Mouse (Mus musculus) thymus, adult 2 months (tissue): ENCODE results near the gene Grk5. TPM values are rescaled to one million over a fixed set of nuclear protein-coding genes. Genes with fewer than 3 reads are reported as not detected.

Experiments used
- DNase-seq: peaks from one replicate; pipeline ENCODE4 v3.0.0; 2021
- H3K27ac ChIP-seq: fragments of 200-500 bp; 2 replicates; pipeline ENCODE4 v1.5.1; 2012; ENCODE audit warnings: low read length, control low read depth; ENCODE audit not compliant: control insufficient read depth, insufficient read depth
- H3K27me3 ChIP-seq: fragments of 200-500 bp; 2 replicates; pipeline ENCODE4 v1.6.1; 2012; ENCODE audit warnings: mild to moderate bottlenecking, low read length, moderate library complexity, mixed read lengths; ENCODE audit not compliant: control insufficient read depth, insufficient read depth
- H3K36me3 ChIP-seq: fragments of 200-500 bp; 2 replicates; pipeline ENCODE4 v1.6.1; 2012; ENCODE audit warnings: mild to moderate bottlenecking, low read length, moderate library complexity; ENCODE audit not compliant: control insufficient read depth, insufficient read depth
- H3K4me1 ChIP-seq: fragments of 200-500 bp; replicated peaks from 2 replicates; pipeline ENCODE4 v1.6.1; 2012; ENCODE audit warnings: low read length; ENCODE audit not compliant: control insufficient read depth, insufficient read depth
- H3K4me3 ChIP-seq: fragments of 200-500 bp; 2 replicates; pipeline ENCODE4 v1.5.1; 2012; ENCODE audit warnings: mild to moderate bottlenecking, low read length, control low read depth, moderate library complexity; ENCODE audit not compliant: control insufficient read depth, insufficient read depth
- CTCF ChIP-seq: fragments of 200-500 bp; IDR thresholded peaks from 2 replicates; pipeline ENCODE4 v1.5.1; 2012; ENCODE audit warnings: mild to moderate bottlenecking, control low read depth, low read length, moderate library complexity, borderline replicate concordance; ENCODE audit not compliant: control insufficient read depth, poor library complexity, insufficient read depth; ENCODE audit errors: extremely low read depth
- POLR2A ChIP-seq: fragments of 200-500 bp; IDR thresholded peaks from 2 replicates; pipeline ENCODE4 v1.6.1; 2012; ENCODE audit warnings: mild to moderate bottlenecking, low read length, control low read depth, moderate library complexity; ENCODE audit not compliant: control insufficient read depth, poor library complexity, insufficient read depth; ENCODE audit errors: extremely low read depth
- WGBS: fragments of 180-500 bp; shearing (Covaris S2); methylation state at CpG from one replicate; pipeline ENCODE4 v1.1.7; 2018; 5-methylcytosine and 5-hydroxymethylcytosine counted together
- polyA plus RNA-seq: library from polyadenylated mRNA; depleted of rRNA; stranded (reverse); fragments of >200 nt; gene quantifications from 2 replicates; pipeline ENCODE4 v1.2.3, GENCODE M21; 2012

Grk5 gene
- polyA plus RNA-seq, 1 experiment, result 2.0 TPM

- Histone ChIP-seq H3K27ac (no peak overlapping the region), H3K4me3 (no peak overlapping the region), H3K27me3 (no peaks in the 10 kb centered on the region), H3K36me3 (no peaks in the 10 kb centered on the region), H3K4me1 (no peaks in the 10 kb centered on the region)
- no peak for DNase-seq
- TF ChIP-seq POLR2A (no peak), CTCF (no peak)
- WGBS, result 84% methylated on average over 3 of the region's 3 CpGs
Observed at GRCm38 (mm10) chr19:60970406-60970805, 80.9 kb downstream of the Grk5 start.

DNA sequence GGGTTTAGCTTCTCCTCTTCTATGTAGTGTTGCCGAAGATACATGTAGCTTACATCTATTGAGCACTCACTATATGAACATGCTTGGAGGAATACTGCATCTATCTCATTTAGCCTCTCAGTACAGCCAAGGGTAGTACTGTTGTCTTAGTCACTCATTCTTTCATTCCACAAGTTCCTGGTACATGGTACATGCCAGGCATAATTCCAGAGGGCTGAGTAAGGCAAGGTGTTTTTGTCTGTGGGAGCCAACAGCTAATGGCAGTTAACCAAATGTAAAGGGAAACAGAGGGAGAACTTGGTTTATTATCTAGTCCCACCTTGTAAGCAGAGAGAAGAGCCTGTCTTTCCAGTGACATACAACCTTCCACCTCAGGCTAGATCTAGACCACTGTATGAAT is 82.0 kb downstream of the Grk5 start:
- Histone ChIP-seq H3K4me3 (no peak overlapping the region), H3K4me1 (no peaks in the 10 kb centered on the region), H3K27ac (no peak overlapping the region), H3K36me3 (no peaks in the 10 kb centered on the region), H3K27me3 (no peaks in the 10 kb centered on the region)
- 94% methylated on average over 1 of the region's 1 CpGs for WGBS
- DNase-seq, result no peak
- TF ChIP-seq POLR2A, result no peak
- TF ChIP-seq CTCF, result no peak

DNA sequence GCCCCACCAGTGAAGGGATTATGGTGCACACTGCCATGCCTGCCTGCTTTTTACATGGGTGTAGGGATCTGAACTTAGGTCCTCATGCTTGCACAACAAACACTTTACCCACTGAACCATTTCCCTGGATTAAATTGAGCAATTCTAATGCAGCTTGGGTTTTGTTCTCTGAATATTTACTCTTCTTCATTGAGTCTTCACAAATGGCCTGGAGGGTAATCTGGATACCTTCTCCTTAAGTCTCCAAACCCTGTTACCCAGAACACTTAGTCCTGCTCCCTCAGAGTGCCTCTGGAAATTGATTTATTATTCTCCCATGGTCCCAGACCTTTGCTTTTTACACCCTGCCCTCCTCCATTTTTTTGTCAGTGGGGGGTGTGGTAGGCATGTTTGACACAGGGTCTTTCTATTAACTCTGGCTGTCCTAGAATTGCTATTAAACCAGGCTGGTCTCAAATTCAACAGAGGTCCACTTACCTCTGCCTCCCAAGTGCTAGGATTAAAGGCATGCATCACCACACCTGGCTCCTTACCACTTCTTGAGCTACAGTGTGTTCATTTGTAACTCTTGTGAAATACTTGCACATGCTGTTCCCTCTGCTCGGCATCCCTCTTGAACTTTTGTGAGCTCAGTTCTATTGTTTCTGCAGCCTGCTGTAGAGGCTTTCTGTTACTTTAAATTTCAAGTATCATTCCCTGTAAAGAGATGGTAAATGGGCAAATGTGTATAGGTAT is 82.9 kb downstream of the Grk5 start:
- no peak for TF ChIP-seq POLR2A
- TF ChIP-seq CTCF, result no peak
- H3K27ac ChIP-seq, result no peak overlapping the region
- H3K4me3 ChIP-seq, result no peak overlapping the region
- H3K4me1 ChIP-seq, result no peaks in the 10 kb centered on the region
- H3K27me3 ChIP-seq, result no peaks in the 10 kb centered on the region
- WGBS, result 93% methylated on average over 1 of the region's 1 CpGs
- no peaks in the 10 kb centered on the region for H3K36me3 ChIP-seq
- no peak for DNase-seq

DNA sequence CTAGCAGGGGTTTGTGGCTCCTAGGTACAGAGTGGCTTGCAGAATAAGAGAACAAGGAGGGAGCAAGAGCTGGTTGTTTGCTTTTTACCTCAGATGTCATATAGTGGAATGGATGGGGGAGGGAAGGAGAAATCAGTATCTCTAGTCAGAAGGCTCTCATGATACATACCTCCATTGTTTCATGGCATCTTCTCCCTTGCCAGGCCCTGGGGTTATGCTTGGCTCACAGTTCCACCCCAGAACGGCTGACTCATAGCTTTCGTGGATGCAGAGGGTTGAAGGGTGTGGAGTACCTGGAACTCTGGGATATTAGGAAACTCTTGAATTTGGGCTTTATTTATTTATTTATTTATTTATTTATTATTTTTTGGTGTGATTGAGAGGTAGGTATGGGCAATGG is 84.0 kb downstream of the Grk5 start:
- Histone ChIP-seq H3K4me1 (no peaks in the 10 kb centered on the region), H3K27me3 (no peaks in the 10 kb centered on the region), H3K36me3 (no peaks in the 10 kb centered on the region), H3K4me3 (no peak overlapping the region), H3K27ac (no peak overlapping the region)
- no peak for DNase-seq
- 97% methylated on average over 2 of the region's 2 CpGs for whole genome bisulfite sequencing
- TF ChIP-seq POLR2A (no peak), CTCF (no peak)

DNA sequence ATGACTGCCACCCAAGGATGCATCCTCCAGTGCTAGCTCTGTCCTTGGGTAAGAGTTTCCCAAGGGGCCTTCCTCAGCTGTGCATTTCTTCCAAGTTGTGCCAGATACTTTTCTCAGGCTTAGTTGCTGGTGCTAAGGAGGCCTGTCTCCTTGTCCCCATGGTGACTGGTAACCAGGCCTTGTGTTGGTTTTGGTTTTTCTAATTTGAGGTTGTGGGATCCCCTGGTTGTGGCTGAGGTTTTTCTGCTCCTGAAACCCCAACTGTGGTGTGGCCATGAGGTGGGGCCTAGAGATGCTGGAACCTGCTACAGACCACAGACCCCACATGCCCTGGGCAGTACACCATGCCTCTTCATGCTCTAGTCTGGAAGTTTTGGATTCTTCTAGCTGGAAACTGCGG is 90.0 kb downstream of the Grk5 start:
- H3K27me3 ChIP-seq, result no peaks in the 10 kb centered on the region
- no peaks in the 10 kb centered on the region for H3K36me3 ChIP-seq
- H3K4me1 ChIP-seq, result no peaks in the 10 kb centered on the region
- TF ChIP-seq CTCF, result no peak
- no peak for TF ChIP-seq POLR2A
- no peak overlapping the region for H3K27ac ChIP-seq
- no peak for DNase-seq
- no peak overlapping the region for H3K4me3 ChIP-seq
- WGBS, result 68% methylated on average over 1 of the region's 1 CpGs

DNA sequence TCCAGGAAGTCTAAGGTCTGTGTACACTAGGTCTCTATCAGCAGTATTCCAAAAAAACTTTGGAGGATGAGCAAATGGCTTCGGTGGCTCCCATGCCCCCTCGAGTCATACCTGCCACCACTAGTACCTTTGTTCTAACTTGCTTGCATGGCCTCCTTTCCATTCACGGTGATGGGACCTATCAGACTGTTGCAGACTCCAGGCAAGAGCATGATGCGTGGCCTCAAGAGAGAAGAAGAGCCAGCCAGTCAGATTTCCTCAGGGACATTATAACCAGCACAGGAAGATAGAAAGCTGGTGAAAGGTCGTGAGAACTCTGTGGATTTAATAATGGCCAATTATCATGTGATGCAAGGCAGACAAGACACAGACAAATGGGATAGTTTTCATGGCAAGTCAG is 91.8 kb downstream of the Grk5 start:
- H3K27me3 ChIP-seq, result no peaks in the 10 kb centered on the region
- no peaks in the 10 kb centered on the region for H3K36me3 ChIP-seq
- DNase-seq, result no peak
- 90% methylated on average over 5 of the region's 5 CpGs for WGBS
- no peak overlapping the region for H3K27ac ChIP-seq
- H3K4me1 ChIP-seq, result no peaks in the 10 kb centered on the region
- H3K4me3 ChIP-seq, result no peak overlapping the region
- no peak for TF ChIP-seq POLR2A
- no peak for TF ChIP-seq CTCF

DNA sequence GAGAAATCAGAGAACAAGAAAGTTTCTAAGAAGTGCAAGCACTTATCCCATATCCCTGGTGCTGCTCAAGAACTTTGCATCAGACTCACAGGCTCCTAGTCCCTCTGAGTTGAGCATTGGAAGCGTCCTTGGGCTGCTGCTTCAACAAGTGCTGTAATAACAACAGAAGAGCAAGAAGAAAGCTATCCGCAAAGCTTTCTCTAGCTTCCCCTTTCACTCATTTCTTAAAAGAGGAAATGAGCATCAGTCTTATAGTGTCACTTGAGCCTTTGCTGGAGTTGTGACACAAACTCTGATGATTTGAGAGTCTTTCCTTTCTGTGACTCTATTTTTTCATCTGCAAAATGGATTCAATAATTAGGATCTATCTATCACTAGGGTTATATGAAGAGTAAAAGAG is 92.3 kb downstream of the Grk5 start:
- Histone ChIP-seq H3K27ac (no peak overlapping the region), H3K27me3 (no peaks in the 10 kb centered on the region), H3K4me3 (no peak overlapping the region), H3K4me1 (no peaks in the 10 kb centered on the region), H3K36me3 (no peaks in the 10 kb centered on the region)
- 16% methylated on average over 2 of the region's 2 CpGs for WGBS
- DNase-seq, result no peak
- TF ChIP-seq POLR2A (no peak), CTCF (no peak)
